In the genomic region with DNA sequence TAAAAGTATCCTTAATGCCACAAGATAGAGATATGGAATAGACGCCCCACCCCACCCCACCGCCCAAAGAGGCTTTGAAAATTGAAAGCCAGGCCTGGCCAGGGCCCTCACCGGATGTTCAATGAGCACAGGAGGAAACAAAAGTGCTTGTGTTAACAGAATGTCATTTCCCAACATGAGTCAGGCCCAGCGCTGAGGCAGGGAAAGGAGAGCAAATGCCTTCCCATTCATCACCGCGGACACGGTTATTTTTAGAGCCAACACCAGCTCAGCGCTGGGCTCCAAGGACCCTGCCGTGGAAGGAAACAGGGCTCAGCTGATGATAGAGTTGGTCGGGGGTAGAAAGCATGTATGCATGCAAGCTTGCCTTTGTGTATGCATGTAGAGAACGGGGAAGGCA, we compare ENCODE assay signal across 9 mouse cellular contexts. TPM values are rescaled to one million over a fixed set of nuclear protein-coding genes. Genes with fewer than 3 reads are reported as not detected.
DNase-seq lines count a peak whose midpoint lies in the region; ATAC-seq lines count a peak whose summit lies in the region.
"Had no signal": no experiment of that assay in that cellular context is flagged by ENCODE, and none has a peak within 500 bp of the region (broad histone marks: within the 10 kb centered on the region; RNA-seq: fewer than 3 reads in every experiment).

No protein-coding gene starts in this region.

- no peaks in the 10 kb centered on the region for H3K27me3 ChIP-seq in lung, embryonic 15.5 days
- H3K27me3 ChIP-seq: midbrain, embryonic 12.5 days had no signal

- 0 out of 2 replicates have a peak overlapping the region, but pooled peaks have one; percentile 2 for H3K4me2 ChIP-seq in lung, embryonic 15.5 days
- H3K4me2 ChIP-seq: midbrain, embryonic 12.5 days had no signal

- H3K36me3 ChIP-seq in lung, embryonic 15.5 days: no peaks in the 10 kb centered on the region
- H3K36me3 ChIP-seq: midbrain, embryonic 12.5 days had no signal

- H3K9ac ChIP-seq in lung, embryonic 15.5 days: no peak overlapping the region
- H3K9ac ChIP-seq: midbrain, embryonic 12.5 days had no signal

- no peak for DNase-seq in frontal cortex, postnatal 14 days (ENCODE audit: low spot score in 2 of 2)
- peak; percentile 41 for DNase-seq in adipocyte (ENCODE audit: low spot score)
- DNase-seq in heart, adult 18-20 months: peak; percentile 66 to 77
- no peak for DNase-seq in ovary, postnatal 36 days (ENCODE audit: low spot score)
- DNase-seq in frontal cortex, adult 2 months (ENCODE audit: extremely low spot score in 1 of 2, low spot score in 1 of 2): no peak

- no peak overlapping the region for H3K4me3 ChIP-seq in lung, embryonic 15.5 days
- H3K4me3 ChIP-seq: midbrain, embryonic 12.5 days had no signal

- peak overlapping the region; percentile 52 for H3K27ac ChIP-seq in lung, embryonic 15.5 days
- H3K27ac ChIP-seq: midbrain, embryonic 12.5 days had no signal

- no peaks in the 10 kb centered on the region for H3K9me3 ChIP-seq in lung, embryonic 15.5 days
- H3K9me3 ChIP-seq: midbrain, embryonic 12.5 days had no signal

- 29% methylated on average over 11 of the region's 11 CpGs for WGBS in lung, embryonic 15.5 days

- H3K4me1 ChIP-seq in lung, embryonic 15.5 days: peaks cover 47% of the 10 kb centered on the region
- H3K4me1 ChIP-seq: midbrain, embryonic 12.5 days had no signal

- ATAC-seq in frontal cortex, adult (ENCODE audit: low TSS enrichment): peak; percentile 48; the same call in 1 of the 2 replicates
- ATAC-seq in inflammation-experienced regulatory T-cells, adult 6 months: peak; percentile 76
- ATAC-seq in lung, embryonic 15.5 days (ENCODE audit: borderline replicate concordance, extremely low read depth, low FRiP score, low TSS enrichment): peak; percentile 2; the same call in 1 of the 2 replicates

RNA-seq across cellular contexts. Expression of a gene that starts 40.4 kb away (rescaled TPM):
- 10 to 100 TPM; 97.3 to 97.5 TPM for total RNA-seq in heart, adult 18-20 months (2021)
- polyA plus RNA-seq in inflammation-experienced regulatory T-cells, adult 6 months (2017; shearing (Covaris generic)): 10 to 100 TPM; 53.4 to 55.6 (median 53.7) TPM
- polyA plus RNA-seq in lung, embryonic 15.5 days (2015; fragmentation: Nextera tagmentation; extraction: Ambion mirVana): 12.4 and 13.4 TPM in 2 replicates
- polyA plus RNA-seq in frontal cortex, adult 2 months (2012; rRNA removed): 20.5 and 21.7 TPM in 2 replicates

Comparison
In these comparisons a context has a peak if more than half of its experiments do, and no peak if none do; other contexts are left out.
1. ATAC-seq: peak in every context shown above with its lines; median percentile 76 in inflammation-experienced regulatory T-cells, adult 6 months; 48 in frontal cortex, adult; 2 in lung, embryonic 15.5 days.
2. DNase-seq: peak in adipocyte (single experiment) and heart, adult 18-20 months (2 of 2); none in frontal cortex, postnatal 14 days (0 of 2), ovary, postnatal 36 days (single experiment) and frontal cortex, adult 2 months (0 of 2).